Mouse (Mus musculus) brain, embryonic 14.5 days (tissue): ENCODE results near the gene As3mt.

ENCODE experiments used
- CTCF ChIP-seq: fragments of 200-500 bp; IDR thresholded peaks from 2 replicates; pipeline ENCODE4 v1.5.1; 2012; ENCODE audit warnings: inconsistent platforms, mild to moderate bottlenecking, moderate library complexity, borderline replicate concordance; ENCODE audit not compliant: insufficient read depth, insufficient read length; ENCODE audit errors: extremely low read depth
- POLR2A ChIP-seq: fragments of 200-500 bp; IDR thresholded peaks from 2 replicates; pipeline ENCODE4 v1.6.1; 2012; ENCODE audit warnings: mild to moderate bottlenecking, inconsistent platforms, borderline replicate concordance; ENCODE audit not compliant: poor library complexity, insufficient read depth, insufficient read length, severe bottlenecking; ENCODE audit errors: extremely low read depth

DNA sequence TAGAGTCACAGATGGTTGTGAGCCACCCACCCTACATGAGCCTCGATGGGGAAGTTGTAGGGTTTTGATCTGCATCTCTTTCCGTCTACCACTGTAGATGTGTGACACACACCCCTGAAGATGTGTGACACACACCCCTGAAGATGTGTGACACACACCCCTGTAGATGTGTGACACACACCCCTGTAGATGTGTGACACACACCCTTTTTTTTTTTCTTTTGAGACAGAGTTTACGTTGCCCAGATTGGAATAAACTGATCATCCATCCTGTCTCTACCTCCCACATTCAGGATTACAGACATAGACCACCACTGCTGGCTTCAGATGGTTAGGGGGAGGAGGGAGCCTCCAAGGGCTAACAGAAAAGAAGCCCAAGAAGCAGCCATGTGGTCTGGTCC is 21.7 kb downstream of the As3mt start:
- TF ChIP-seq CTCF = no peak
- TF ChIP-seq POLR2A = no peak
